Mouse (Mus musculus) kidney, adult 2 months (tissue): ENCODE measurements around the gene Sowahb. TPM values are rescaled to one million over a fixed set of nuclear protein-coding genes. Genes with fewer than 3 reads are reported as not detected.

Experiments
- DNase-seq: peaks from one replicate; pipeline ENCODE4 v3.0.0; 2021
- H3K27ac ChIP-seq: fragments of 200-500 bp; 2 replicates; pipeline ENCODE4 v1.5.1; 2012; ENCODE audit warnings: low read depth, low read length, control low read depth, inconsistent platforms; ENCODE audit not compliant: insufficient read depth
- H3K27me3 ChIP-seq: fragments of 200-500 bp; replicated peaks from 2 replicates; pipeline ENCODE4 v1.6.1; 2012; ENCODE audit warnings: mild to moderate bottlenecking, moderate library complexity, low read length, inconsistent platforms; ENCODE audit not compliant: control insufficient read depth, insufficient read depth
- H3K36me3 ChIP-seq: fragments of 200-500 bp; 2 replicates; pipeline ENCODE4 v1.6.1; 2012; ENCODE audit warnings: mild to moderate bottlenecking, moderate library complexity, low read length, inconsistent platforms; ENCODE audit not compliant: control insufficient read depth, insufficient read depth
- H3K4me1 ChIP-seq: fragments of 200-500 bp; 2 replicates; pipeline ENCODE4 v1.6.1; 2011; ENCODE audit warnings: low read length; ENCODE audit not compliant: control insufficient read depth, insufficient read depth
- H3K4me3 ChIP-seq: fragments of 200-500 bp; 2 replicates; pipeline ENCODE4 v1.5.1; 2011; ENCODE audit warnings: mild to moderate bottlenecking, low read depth, low read length, control low read depth; ENCODE audit not compliant: insufficient read depth
- CTCF ChIP-seq: fragments of 200-500 bp; conservative IDR thresholded peaks from 2 replicates; pipeline ENCODE4 v1.5.1; 2011; ENCODE audit warnings: low read depth, mild to moderate bottlenecking, control low read depth, low read length, moderate library complexity, mixed read lengths; ENCODE audit not compliant: insufficient read depth, insufficient read length
- POLR2A ChIP-seq: fragments of 200-500 bp; IDR thresholded peaks from one replicate; pipeline ENCODE4 v1.6.1; 2011; ENCODE audit warnings: low read depth, low read length, control low read depth
- WGBS: fragments of 180-500 bp; shearing (Covaris S2); methylation state at CpG from one replicate; pipeline ENCODE4 v1.1.7; 2018; 5-methylcytosine and 5-hydroxymethylcytosine counted together
- polyA plus RNA-seq: library from polyadenylated mRNA; depleted of rRNA; stranded (reverse); fragments of >200 nt; gene quantifications from 2 replicates; pipeline ENCODE4 v1.2.3, GENCODE M21; 2012

The Sowahb gene
- polyA plus RNA-seq, 1 experiment: 7.8 TPM

DNA sequence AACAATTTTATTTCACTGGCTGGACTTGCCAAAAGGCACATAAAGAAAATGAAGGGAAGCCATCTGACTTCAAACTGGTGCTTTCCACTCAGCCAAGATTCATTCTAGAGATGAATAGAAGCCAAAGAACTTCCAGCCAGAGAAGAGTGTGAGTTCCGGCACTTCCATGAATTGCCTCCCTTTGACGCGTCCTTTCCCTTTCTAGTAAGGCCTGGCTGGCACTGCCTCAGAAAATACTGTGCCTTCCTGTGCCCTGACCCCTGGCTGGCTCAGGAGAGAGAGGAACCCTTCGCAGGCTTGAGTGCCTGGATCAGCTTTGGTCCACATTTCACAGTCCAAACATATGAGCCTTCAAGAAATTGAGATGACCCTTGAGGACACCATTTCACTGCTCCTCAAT lies 2.8 kb downstream of the Sowahb start:
- DNase-seq: peak; percentile 79
- TF ChIP-seq CTCF (no peak), POLR2A (no peak)
- no peak overlapping the region for H3K27ac ChIP-seq
- peaks cover 28% of the 10 kb centered on the region for H3K4me1 ChIP-seq
- 29% methylated on average over 4 of the region's 4 CpGs for WGBS
- no peaks in the 10 kb centered on the region for H3K27me3 ChIP-seq
- H3K36me3 ChIP-seq: no peaks in the 10 kb centered on the region
- H3K4me3 ChIP-seq: 0 out of 2 replicates have a peak overlapping the region, but pooled peaks have one; percentile 7

DNA sequence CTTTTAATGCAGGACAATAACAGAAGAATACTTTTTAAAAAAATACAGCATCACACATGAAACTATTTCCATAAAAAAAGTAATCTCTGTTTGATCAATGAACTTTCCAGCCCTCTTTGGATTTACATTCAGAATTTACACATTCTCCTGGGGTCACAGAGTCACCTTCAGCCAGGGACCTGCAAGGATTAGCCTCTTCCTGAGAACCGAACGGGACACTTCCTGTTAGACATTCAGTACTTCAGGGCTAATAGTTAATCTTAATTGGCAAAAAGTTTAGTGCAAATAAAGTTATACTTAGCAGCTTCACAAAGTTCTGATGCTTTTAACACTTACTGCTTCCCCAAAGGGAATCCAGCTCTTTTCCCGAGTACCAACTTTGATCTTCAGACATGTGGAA lies 3.5 kb downstream of the Sowahb start:
- H3K36me3 ChIP-seq: no peaks in the 10 kb centered on the region
- DNase-seq: peak; percentile 58
- no peak overlapping the region for H3K4me3 ChIP-seq
- no peaks in the 10 kb centered on the region for H3K27me3 ChIP-seq
- no peak overlapping the region; the same call in 1 of the 2 replicates for H3K27ac ChIP-seq
- no peak for TF ChIP-seq POLR2A
- TF ChIP-seq CTCF: no peak
- 8% methylated on average over 3 of the region's 3 CpGs for WGBS
- peaks cover 28% of the 10 kb centered on the region for H3K4me1 ChIP-seq

DNA sequence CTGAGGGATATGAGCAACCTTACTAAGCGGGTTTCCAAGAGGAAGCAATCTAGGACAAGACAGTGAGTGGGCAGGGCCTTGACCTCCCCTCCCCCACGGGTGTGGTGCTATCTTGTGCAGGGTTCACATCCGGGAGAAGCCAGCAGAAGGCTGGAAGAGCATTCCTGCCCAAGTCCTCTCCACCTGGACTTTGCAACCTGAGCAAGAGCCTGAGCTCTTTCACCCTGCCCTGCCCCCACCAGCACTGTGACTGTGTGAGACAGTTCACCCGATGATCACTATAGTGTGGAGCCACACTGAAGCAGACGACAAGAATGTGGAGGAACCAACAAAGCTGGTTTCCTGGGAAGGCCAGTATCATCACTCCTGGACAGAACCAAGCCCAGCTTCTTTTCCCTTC lies 4.7 kb downstream of the Sowahb start:
- H3K27ac ChIP-seq: no peak overlapping the region

DNA sequence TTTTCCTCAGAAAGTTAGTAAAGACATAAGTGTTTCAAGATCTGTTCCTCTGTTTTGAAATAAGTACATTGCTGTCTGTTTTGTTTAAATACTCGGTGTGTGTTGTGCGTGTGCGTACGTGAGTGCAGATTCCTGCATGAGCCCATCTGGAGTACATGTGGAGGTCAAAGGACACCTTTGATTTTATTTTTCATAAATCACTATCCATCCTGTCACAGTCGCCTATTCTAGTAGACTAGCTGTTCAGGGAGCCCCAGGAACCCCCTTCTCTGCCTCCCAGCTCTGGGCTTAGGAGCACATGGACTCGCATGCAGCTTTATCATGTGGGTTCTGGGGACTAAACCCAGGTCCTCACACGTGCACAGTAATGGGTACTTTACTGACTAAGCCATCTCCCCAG lies 8.6 kb downstream of the Sowahb start:
- Histone ChIP-seq H3K27ac (no peak overlapping the region), H3K27me3 (no peaks in the 10 kb centered on the region), H3K36me3 (no peaks in the 10 kb centered on the region), H3K4me3 (no peak overlapping the region), H3K4me1 (peaks cover 4% of the 10 kb centered on the region)
- no peak for TF ChIP-seq CTCF
- no peak for TF ChIP-seq POLR2A
- no peak for DNase-seq
- 87% methylated on average over 7 of the region's 7 CpGs for WGBS

More for the DNA sequence above, 4.7 kb downstream of the Sowahb start:
- TF ChIP-seq POLR2A (no peak), CTCF (no peak)
- peak; percentile 95 for DNase-seq
- no peak overlapping the region for H3K4me3 ChIP-seq
- H3K36me3 ChIP-seq: no peaks in the 10 kb centered on the region
- H3K27me3 ChIP-seq: no peaks in the 10 kb centered on the region
- H3K4me1 ChIP-seq: peaks cover 28% of the 10 kb centered on the region
- 48% methylated on average over 5 of the region's 5 CpGs for WGBS

DNA sequence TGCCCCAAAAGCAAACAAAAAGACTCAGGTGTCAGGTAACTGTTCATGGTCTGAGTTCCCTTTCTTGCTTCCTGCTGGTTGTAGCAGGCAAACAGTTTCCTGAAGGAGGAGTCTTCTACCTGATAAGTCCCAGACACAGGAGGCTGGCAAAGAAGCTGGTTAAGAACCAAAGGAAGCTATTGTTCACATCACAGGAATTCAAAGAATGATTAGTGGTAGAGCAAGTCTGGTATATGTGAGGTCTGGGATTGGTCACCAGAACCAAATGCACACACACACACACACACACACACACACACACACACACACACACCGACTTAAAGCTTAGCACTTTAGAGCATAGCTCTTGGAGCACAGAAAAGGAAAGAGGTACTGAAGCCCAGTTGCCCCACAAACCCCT lies 9.5 kb downstream of the Sowahb start:
- TF ChIP-seq POLR2A (no peak), CTCF (no peak)
- DNase-seq: no peak
- Histone ChIP-seq H3K4me1 (peaks cover 6% of the 10 kb centered on the region; the same call in 1 of the 2 replicates), H3K4me3 (no peak overlapping the region), H3K27ac (no peak overlapping the region), H3K36me3 (no peaks in the 10 kb centered on the region), H3K27me3 (no peaks in the 10 kb centered on the region)
- 70% methylated on average over 1 of the region's 1 CpGs for WGBS

DNA sequence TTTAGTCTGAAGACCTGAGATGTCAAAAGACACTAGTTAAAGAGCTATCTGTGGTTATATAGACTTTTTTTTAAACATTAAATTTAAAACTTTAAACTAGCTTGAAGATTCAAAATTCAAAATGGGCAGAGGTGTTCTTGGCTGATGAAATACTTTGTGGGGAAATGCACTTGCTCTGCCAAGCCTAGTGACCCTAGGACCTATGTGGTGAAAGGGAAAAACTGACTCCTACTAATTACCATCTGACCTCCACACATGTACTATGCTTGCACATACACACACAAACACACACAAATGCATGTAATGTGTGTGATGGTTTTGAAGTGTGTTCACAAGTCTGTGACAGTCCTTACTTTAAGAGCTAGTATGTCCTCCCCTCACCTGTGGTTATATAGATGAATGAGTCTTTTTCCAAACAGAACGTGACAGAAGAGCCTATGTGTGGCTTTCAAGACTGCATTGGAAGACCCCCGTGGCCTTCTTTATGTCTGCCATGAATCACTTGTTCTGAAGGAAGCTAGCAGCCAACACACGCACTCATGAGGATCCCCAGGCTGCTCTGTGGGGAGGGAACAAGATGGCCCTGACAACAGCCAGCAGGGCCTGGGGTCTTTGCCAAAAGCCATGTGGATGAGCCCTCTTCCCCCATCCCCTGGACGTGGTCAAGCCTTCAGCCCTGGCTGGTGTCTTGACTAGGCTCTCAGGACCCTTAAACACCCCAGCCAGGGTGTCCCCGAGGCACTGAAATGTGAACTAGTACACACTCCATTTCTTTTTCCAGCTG lies 11.5 kb downstream of the Sowahb start:
- Histone ChIP-seq H3K4me1 (0 out of 2 replicates have a peak, but pooled peaks cover 2% of the 10 kb centered on the region), H3K4me3 (no peak overlapping the region), H3K27ac (no peak overlapping the region), H3K36me3 (no peaks in the 10 kb centered on the region), H3K27me3 (no peaks in the 10 kb centered on the region)
- DNase-seq: no peak
- TF ChIP-seq POLR2A (no peak), CTCF (no peak)
- 72% methylated on average over 5 of the region's 5 CpGs for WGBS

DNA sequence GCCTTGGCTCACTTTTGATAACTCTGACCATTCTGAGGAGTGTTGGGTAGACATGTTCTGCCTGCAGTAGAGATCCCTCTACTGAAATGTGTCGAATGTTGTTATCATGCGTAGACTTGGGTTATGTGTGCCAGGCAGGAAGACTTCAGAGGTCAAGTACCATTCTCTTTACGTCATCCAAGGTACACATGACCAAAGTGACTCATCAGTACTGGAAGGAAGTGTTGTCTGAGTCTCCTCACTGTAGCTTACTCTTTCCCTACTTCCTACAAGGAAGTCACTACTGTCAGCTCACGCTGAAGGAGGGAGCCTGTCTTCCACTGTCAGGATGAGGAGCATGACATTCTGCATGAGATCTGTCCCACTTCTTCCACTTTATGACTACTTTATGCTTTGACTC lies 12.2 kb downstream of the Sowahb start:
- no peak overlapping the region for H3K27ac ChIP-seq
- H3K36me3 ChIP-seq: no peaks in the 10 kb centered on the region
- no peak for TF ChIP-seq CTCF
- no peak for TF ChIP-seq POLR2A
- H3K4me3 ChIP-seq: no peak overlapping the region
- H3K4me1 ChIP-seq: 0 out of 2 replicates have a peak, but pooled peaks cover 2% of the 10 kb centered on the region
- 81% methylated on average over 4 of the region's 4 CpGs for WGBS
- no peak for DNase-seq
- H3K27me3 ChIP-seq: no peaks in the 10 kb centered on the region
